Mouse (Mus musculus): ENCODE measurements at regions not wholly inside any gene's neighbourhood (a gene's known extent, or its start where the extent isn't known, plus 50 kb on each side); places are given as distances from the start of the nearest gene placed in this dataset.

GRCm38 (mm10) chr12:71598641-71599040 lies 232.2 kb upstream of the Daam1 start:
- WGBS, result 85% methylated on average over 9 of the region's 9 CpGs
- H3K9me3 ChIP-seq, result no peaks in the 10 kb centered on the region
- peak overlapping the region; percentile 25; the same call in 1 of the 2 replicates for H3K27ac ChIP-seq (replicated peaks)
- no peaks in the 10 kb centered on the region for H3K27me3 ChIP-seq
- H3K9ac ChIP-seq (replicated peaks), result no peak overlapping the region
- peaks cover 12% of the 10 kb centered on the region for H3K4me1 ChIP-seq
- ATAC-seq (ENCODE audit: low FRiP score, low read depth), result no peak
- no peak overlapping the region for H3K4me2 ChIP-seq (replicated peaks)
- no peak overlapping the region for H3K4me3 ChIP-seq
- no peaks in the 10 kb centered on the region for H3K36me3 ChIP-seq

GRCm38 (mm10) chr12:71601091-71601690 lies 229.7 kb upstream of the Daam1 start:
- Histone ChIP-seq H3K9ac (replicated peaks) (no peak overlapping the region), H3K27ac (replicated peaks) (peak overlapping the region; percentile 86), H3K4me1 (peaks cover 12% of the 10 kb centered on the region), H3K4me3 (no peak overlapping the region), H3K4me2 (replicated peaks) (peak overlapping the region; percentile 27), H3K27me3 (no peaks in the 10 kb centered on the region), H3K36me3 (no peaks in the 10 kb centered on the region), H3K9me3 (no peaks in the 10 kb centered on the region)
- 35% methylated on average over 8 of the region's 8 CpGs for WGBS
- peak; percentile 95 for ATAC-seq (ENCODE audit: low FRiP score, low read depth)

- 90% methylated on average over 10 of the region's 10 CpGs for WGBS
- no peak overlapping the region for H3K4me3 ChIP-seq
- ATAC-seq (ENCODE audit: low FRiP score, low read depth), result no peak
- no peak overlapping the region for H3K4me2 ChIP-seq (replicated peaks)
- no peak overlapping the region for H3K9ac ChIP-seq (replicated peaks)
- H3K27ac ChIP-seq (replicated peaks), result no peak overlapping the region
- H3K9me3 ChIP-seq, result no peaks in the 10 kb centered on the region
- no peaks in the 10 kb centered on the region for H3K36me3 ChIP-seq
- H3K4me1 ChIP-seq, result peaks cover 17% of the 10 kb centered on the region
- H3K27me3 ChIP-seq, result no peaks in the 10 kb centered on the region
Measured at GRCm38 (mm10) chr12:71603136-71603535, 227.7 kb upstream of the Daam1 start.

- 65% methylated on average over 3 of the region's 3 CpGs for WGBS
- Histone ChIP-seq H3K4me3 (no peak overlapping the region), H3K36me3 (no peaks in the 10 kb centered on the region), H3K27ac (replicated peaks) (peak overlapping the region; percentile 49), H3K9me3 (no peaks in the 10 kb centered on the region), H3K4me2 (replicated peaks) (no peak overlapping the region), H3K27me3 (no peaks in the 10 kb centered on the region), H3K9ac (replicated peaks) (no peak overlapping the region), H3K4me1 (peaks cover 9% of the 10 kb centered on the region)
- ATAC-seq (ENCODE audit: low FRiP score, low read depth), result no peak
Measured at GRCm38 (mm10) chr12:71606366-71606765, 224.5 kb upstream of the Daam1 start.

- H3K4me3 ChIP-seq, result no peak overlapping the region
- H3K4me1 ChIP-seq, result peaks cover 6% of the 10 kb centered on the region; the same call in 1 of the 2 replicates
- H3K4me2 ChIP-seq (replicated peaks), result no peak overlapping the region
- H3K27ac ChIP-seq (replicated peaks), result no peak overlapping the region
- 93% methylated on average over 4 of the region's 4 CpGs for WGBS
- H3K9me3 ChIP-seq, result no peaks in the 10 kb centered on the region
- no peaks in the 10 kb centered on the region for H3K36me3 ChIP-seq
- H3K9ac ChIP-seq (replicated peaks), result no peak overlapping the region
- no peak for ATAC-seq (ENCODE audit: low FRiP score, low read depth)
- no peaks in the 10 kb centered on the region for H3K27me3 ChIP-seq
Measured at GRCm38 (mm10) chr12:71607966-71608365, 222.9 kb upstream of the Daam1 start.

- Histone ChIP-seq H3K9me3 (no peaks in the 10 kb centered on the region), H3K4me1 (no peaks in the 10 kb centered on the region), H3K27me3 (no peaks in the 10 kb centered on the region), H3K36me3 (no peaks in the 10 kb centered on the region), H3K4me2 (replicated peaks) (no peak overlapping the region), H3K27ac (replicated peaks) (no peak overlapping the region; the same call in 1 of the 2 replicates), H3K4me3 (no peak overlapping the region), H3K9ac (replicated peaks) (no peak overlapping the region)
- no peak for ATAC-seq (ENCODE audit: low FRiP score, low read depth)
- 75% methylated on average over 8 of the region's 8 CpGs for WGBS
Measured at GRCm38 (mm10) chr12:71613326-71613725, 217.6 kb upstream of the Daam1 start.

GRCm38 (mm10) chr12:71614945-71615344 lies 215.9 kb upstream of the Daam1 start:
- Histone ChIP-seq H3K4me2 (replicated peaks) (no peak overlapping the region), H3K36me3 (no peaks in the 10 kb centered on the region), H3K27me3 (no peaks in the 10 kb centered on the region), H3K4me3 (no peak overlapping the region), H3K9ac (replicated peaks) (no peak overlapping the region), H3K4me1 (peaks cover 4% of the 10 kb centered on the region; the same call in 1 of the 2 replicates), H3K27ac (replicated peaks) (no peak overlapping the region), H3K9me3 (no peaks in the 10 kb centered on the region)
- 83% methylated on average over 2 of the region's 2 CpGs for WGBS
- no peak for ATAC-seq (ENCODE audit: low FRiP score, low read depth)

GRCm38 (mm10) chr12:71615383-71615782 lies 215.5 kb upstream of the Daam1 start:
- Histone ChIP-seq H3K4me3 (no peak overlapping the region), H3K36me3 (no peaks in the 10 kb centered on the region), H3K9ac (replicated peaks) (no peak overlapping the region), H3K27me3 (no peaks in the 10 kb centered on the region), H3K9me3 (no peaks in the 10 kb centered on the region), H3K4me1 (peaks cover 8% of the 10 kb centered on the region; the same call in 1 of the 2 replicates), H3K4me2 (replicated peaks) (no peak overlapping the region), H3K27ac (replicated peaks) (no peak overlapping the region)
- ATAC-seq (ENCODE audit: low FRiP score, low read depth), result no peak
- 53% methylated on average over 2 of the region's 2 CpGs for WGBS

GRCm38 (mm10) chr12:71616121-71616520 lies 214.8 kb upstream of the Daam1 start:
- no peaks in the 10 kb centered on the region for H3K9me3 ChIP-seq
- H3K4me2 ChIP-seq (replicated peaks), result no peak overlapping the region
- H3K36me3 ChIP-seq, result no peaks in the 10 kb centered on the region
- no peak for ATAC-seq (ENCODE audit: low FRiP score, low read depth)
- H3K27me3 ChIP-seq, result no peaks in the 10 kb centered on the region
- WGBS, result 80% methylated on average over 4 of the region's 4 CpGs
- H3K9ac ChIP-seq (replicated peaks), result no peak overlapping the region
- no peak overlapping the region for H3K27ac ChIP-seq (replicated peaks)
- H3K4me3 ChIP-seq, result no peak overlapping the region
- H3K4me1 ChIP-seq, result peaks cover 8% of the 10 kb centered on the region; the same call in 1 of the 2 replicates

GRCm38 (mm10) chr12:71618466-71618865 lies 212.4 kb upstream of the Daam1 start:
- no peak overlapping the region for H3K9ac ChIP-seq (replicated peaks)
- no peaks in the 10 kb centered on the region for H3K27me3 ChIP-seq
- peaks cover 8% of the 10 kb centered on the region; the same call in 1 of the 2 replicates for H3K4me1 ChIP-seq
- no peaks in the 10 kb centered on the region for H3K9me3 ChIP-seq
- 84% methylated on average over 6 of the region's 6 CpGs for WGBS
- H3K27ac ChIP-seq (replicated peaks), result no peak overlapping the region
- H3K36me3 ChIP-seq, result no peaks in the 10 kb centered on the region
- no peak overlapping the region for H3K4me2 ChIP-seq (replicated peaks)
- H3K4me3 ChIP-seq, result no peak overlapping the region
- ATAC-seq (ENCODE audit: low FRiP score, low read depth), result no peak

GRCm38 (mm10) chr12:71618956-71619355 lies 211.9 kb upstream of the Daam1 start:
- Histone ChIP-seq H3K27ac (replicated peaks) (no peak overlapping the region), H3K36me3 (no peaks in the 10 kb centered on the region), H3K4me2 (replicated peaks) (no peak overlapping the region), H3K9ac (replicated peaks) (no peak overlapping the region), H3K4me3 (no peak overlapping the region), H3K9me3 (no peaks in the 10 kb centered on the region), H3K27me3 (no peaks in the 10 kb centered on the region), H3K4me1 (peaks cover 8% of the 10 kb centered on the region; the same call in 1 of the 2 replicates)
- WGBS, result 82% methylated on average over 8 of the region's 8 CpGs
- ATAC-seq (ENCODE audit: low FRiP score, low read depth), result no peak

- Histone ChIP-seq H3K9ac (replicated peaks) (no peak overlapping the region), H3K36me3 (no peaks in the 10 kb centered on the region), H3K4me3 (no peak overlapping the region), H3K27ac (replicated peaks) (no peak overlapping the region), H3K9me3 (no peaks in the 10 kb centered on the region), H3K4me2 (replicated peaks) (no peak overlapping the region), H3K27me3 (no peaks in the 10 kb centered on the region), H3K4me1 (peaks cover 8% of the 10 kb centered on the region; the same call in 1 of the 2 replicates)
- WGBS, result 39% methylated on average over 4 of the region's 4 CpGs
- no peak for ATAC-seq (ENCODE audit: low FRiP score, low read depth)
Measured at GRCm38 (mm10) chr12:71619561-71619960, 211.3 kb upstream of the Daam1 start.

- Histone ChIP-seq H3K4me2 (replicated peaks) (no peak overlapping the region), H3K36me3 (no peaks in the 10 kb centered on the region), H3K4me1 (peaks cover 8% of the 10 kb centered on the region; the same call in 1 of the 2 replicates), H3K27me3 (no peaks in the 10 kb centered on the region), H3K4me3 (no peak overlapping the region), H3K27ac (replicated peaks) (no peak overlapping the region), H3K9me3 (no peaks in the 10 kb centered on the region), H3K9ac (replicated peaks) (no peak overlapping the region)
- 69% methylated on average over 4 of the region's 4 CpGs for WGBS
- no peak for ATAC-seq (ENCODE audit: low FRiP score, low read depth)
Measured at GRCm38 (mm10) chr12:71621542-71621941, 209.3 kb upstream of the Daam1 start.
